Mouse (Mus musculus) spleen, adult 12 weeks (tissue): ENCODE data around the gene Nwd1.
"Not testable (repeated sequence)": the region's sequence is repeated elsewhere in the genome, so short reads cannot be mapped to it uniquely, and the experiment has no call there.

ENCODE experiments used
- DNase-seq: peaks from one replicate; pipeline ENCODE4 v3.0.0; 2022; ENCODE audit warnings: low spot score

Nwd1 gene

DNA sequence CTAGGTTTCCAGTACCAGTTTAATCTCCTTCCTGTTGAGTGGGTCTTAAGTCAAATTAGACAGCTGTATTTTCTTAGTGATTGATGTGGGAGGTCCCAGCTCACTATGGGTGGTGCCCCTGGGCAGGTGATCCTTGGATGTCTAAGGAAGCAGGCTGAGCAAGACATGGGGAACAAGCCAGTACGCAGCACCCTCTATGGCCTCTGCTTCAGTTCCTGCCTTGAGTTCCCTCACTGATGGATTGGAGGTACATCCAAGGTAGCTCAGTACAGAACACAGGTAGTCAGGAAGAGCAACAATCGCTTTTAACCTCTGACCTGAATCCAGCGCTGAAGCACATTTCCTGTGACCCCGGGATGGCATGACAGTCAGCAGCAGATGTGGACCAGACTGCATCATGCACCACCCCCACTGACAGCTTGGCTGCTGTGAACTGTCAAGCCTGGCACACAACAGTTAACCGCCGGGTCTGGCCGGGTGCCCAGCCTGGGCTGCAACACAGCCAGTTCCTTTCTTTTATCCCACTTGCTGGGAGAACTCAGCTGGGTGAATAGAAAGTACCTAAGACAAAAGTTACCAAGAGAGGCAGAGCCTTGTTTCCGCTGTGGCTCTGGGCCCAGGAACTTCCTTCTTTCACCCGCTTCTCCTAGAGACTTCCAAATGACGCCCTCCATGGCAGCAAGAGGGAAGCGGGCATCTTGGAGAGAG, at the start of gene Nwd1:
Nwd1 (plus strand) TSS at position 652 of the 708 bp plus-strand sequence.
- no peak for DNase-seq

GRCm38 (mm10) chr8:72642885-72643284, 3.6 kb upstream of the Nwd1 start:
- no peak for DNase-seq

- DNase-seq, result no peak
These were observed 1.9 kb upstream of the Nwd1 start for GRCm38 (mm10) chr8:72644601-72645000.

DNA sequence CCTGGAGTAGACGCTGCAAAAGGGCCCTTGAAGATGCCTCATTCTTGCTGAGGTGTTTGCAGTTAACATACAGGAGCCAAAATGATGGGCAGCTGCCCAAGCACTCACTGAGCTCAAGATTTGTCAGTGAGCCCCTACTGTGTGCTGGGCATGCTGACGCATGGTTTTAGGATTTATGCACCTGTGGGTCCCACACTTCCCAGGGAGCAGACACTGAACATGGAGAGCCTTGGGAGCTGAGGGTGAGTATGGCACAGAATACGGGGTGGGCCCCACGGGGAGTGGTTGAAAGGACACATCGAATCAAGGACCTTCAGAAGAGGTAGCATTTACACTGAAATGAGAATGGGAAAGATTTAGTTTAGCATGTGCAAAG, 245 bp downstream of the Nwd1 start:
- no peak for DNase-seq

DNA sequence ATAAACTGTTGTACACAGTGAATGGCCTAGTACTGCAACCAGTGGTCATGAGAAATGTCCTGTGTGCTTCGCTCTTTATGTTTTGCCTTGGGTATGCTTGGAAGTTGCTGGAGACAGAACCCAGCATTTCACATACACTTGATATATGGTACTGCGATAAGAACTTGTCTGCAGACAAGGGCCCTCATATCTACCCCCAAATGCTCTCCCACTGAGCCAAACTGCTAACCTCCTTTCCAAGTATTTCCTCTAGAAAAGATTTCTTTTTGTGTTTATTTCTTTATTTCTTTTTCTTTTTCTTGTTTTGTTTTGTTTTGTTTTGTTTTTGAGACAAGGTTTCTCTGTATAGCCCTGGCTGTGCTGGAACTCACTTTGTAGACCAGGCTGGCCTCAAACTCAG, 4.2 kb downstream of the Nwd1 start:
- DNase-seq, result no peak

- DNase-seq, result no peak
These were observed 8.3 kb downstream of the Nwd1 start for GRCm38 (mm10) chr8:72654565-72655521.

DNA sequence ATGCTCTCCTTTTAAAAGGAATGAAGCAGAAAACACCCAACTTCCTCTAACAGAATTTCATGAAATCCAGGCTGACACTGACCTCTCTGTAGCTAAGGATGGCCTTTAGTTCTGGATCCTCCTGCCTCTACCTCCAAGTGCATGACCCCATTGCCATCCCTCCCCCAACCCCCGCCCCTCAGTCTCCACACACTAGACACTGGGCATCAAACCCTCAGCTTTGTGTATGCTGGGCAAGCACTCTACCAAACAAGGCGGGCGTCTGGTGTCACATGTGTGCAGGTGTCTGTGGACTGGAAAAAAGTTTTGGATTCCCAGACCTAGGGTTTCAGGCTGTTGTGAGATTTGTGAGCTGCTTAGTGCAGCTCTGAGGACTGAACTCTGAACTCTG, 9.0 kb downstream of the Nwd1 start:
- DNase-seq, result no peak

DNA sequence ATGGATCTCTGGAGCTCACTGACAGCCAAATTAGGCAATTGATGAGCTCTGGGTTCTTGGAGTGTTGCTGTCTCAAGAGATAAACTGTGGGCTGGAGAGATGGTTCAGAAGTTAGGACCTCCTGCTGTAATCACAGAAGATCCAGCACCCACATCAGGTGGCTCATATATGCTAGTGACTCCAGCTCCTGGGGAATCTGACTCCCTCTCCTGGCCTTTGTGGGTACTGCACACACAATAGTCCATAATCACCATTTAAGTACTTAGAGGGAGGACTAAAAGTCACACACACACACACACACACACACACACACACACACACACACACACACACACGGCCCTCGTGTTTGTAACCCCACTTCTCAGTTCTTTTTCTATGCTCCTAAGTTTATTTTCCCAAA, 13.5 kb downstream of the Nwd1 start:
- DNase-seq, result no peak

GRCm38 (mm10) chr8:72664107-72664652, 17.7 kb downstream of the Nwd1 start:
- DNase-seq, result no peak

- DNase-seq, result no peak
These were observed 18.2 kb downstream of the Nwd1 start for GRCm38 (mm10) chr8:72664757-72665156.

- no peak for DNase-seq
These were observed 18.9 kb downstream of the Nwd1 start for GRCm38 (mm10) chr8:72665405-72665804.

DNA sequence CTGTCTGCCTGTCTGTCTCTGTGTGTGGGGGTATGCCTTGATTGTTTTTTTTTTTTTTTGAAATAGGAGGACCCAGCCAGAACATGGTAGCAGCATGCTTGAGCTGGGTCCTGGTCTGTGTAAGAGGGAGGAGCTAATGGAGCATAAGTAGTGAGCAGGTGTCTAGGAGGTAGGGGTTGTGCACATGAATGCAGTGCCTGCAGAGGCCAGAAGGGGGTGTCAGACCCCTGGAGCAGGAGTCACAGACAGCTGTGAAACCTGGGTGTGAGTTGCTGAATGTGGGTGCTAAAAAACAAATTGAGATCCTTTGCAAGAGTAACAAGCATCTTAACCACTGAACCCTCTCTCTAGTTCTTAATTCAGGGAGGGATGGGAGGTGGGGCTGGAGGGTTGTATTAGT, 22.4 kb downstream of the Nwd1 start:
- no peak for DNase-seq

DNA sequence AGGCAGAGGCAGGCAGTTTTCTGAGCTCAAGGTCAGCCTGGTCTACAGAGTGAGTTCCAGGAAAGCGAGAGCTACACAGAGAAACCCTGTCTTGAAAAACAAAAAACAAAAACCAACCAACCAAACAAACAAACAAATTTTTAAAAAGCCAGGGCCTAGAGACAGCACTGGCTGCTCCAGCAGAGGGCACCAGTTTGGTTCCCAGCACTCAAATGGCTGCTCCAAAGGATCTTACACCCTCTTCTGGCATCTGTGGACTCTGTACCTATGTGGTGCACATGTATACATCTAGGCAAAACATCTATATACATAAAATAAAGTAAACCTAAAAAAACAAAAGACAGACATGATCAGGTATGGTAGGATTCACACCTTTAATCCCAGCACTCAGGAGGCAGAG, 26.3 kb downstream of the Nwd1 start:
- no peak for DNase-seq

GRCm38 (mm10) chr8:72674184-72674583, 27.7 kb downstream of the Nwd1 start:
- DNase-seq, result no peak

DNA sequence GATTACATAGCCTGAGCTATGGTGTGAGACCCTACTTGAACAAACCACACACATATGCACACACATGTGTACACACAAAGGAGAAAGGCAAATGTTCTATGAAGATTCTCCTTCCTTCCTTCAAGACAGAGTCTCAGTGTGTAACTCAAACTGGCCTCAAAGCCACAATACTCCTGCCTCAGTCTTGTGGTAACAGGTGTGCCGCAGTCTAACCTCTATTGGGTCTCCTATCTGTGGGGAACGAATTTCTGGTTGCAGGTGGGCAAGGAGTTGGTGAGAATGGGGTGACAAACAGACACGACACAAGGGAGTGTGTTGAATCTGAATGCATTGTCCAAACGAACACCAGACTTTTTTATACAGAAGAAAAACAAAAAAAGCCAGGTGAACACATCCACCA, 29.9 kb downstream of the Nwd1 start:
- no peak for DNase-seq

- not testable (repeated sequence) for DNase-seq
These were observed 30.3 kb downstream of the Nwd1 start for GRCm38 (mm10) chr8:72676844-72677243.

GRCm38 (mm10) chr8:72677331-72677730, 30.8 kb downstream of the Nwd1 start:
- no peak for DNase-seq

DNA sequence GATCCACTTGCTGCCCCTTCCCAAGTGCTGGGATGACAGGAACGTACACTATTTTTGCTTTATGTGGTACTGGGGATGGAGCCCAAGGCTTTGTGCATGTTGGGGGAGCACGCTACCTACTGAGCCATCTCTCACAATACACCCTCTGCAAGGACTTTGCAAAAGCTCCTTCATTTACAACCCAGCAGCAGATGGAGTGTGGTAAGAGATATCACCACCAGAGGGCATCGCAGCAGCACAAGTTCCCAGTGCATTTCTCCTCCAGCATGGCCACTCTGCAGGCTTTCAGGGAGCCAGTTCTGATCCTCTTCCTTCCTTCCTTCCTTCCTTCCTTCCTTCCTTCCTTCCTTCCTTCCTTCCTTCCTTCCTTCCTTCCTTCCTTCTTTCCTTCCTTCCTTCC, 33.6 kb downstream of the Nwd1 start:
- peak; percentile 5 for DNase-seq

- DNase-seq, result no peak
These were observed 35.7 kb downstream of the Nwd1 start for GRCm38 (mm10) chr8:72682051-72682687.

- no peak for DNase-seq
These were observed 36.6 kb downstream of the Nwd1 start for GRCm38 (mm10) chr8:72683010-72683521.

DNA sequence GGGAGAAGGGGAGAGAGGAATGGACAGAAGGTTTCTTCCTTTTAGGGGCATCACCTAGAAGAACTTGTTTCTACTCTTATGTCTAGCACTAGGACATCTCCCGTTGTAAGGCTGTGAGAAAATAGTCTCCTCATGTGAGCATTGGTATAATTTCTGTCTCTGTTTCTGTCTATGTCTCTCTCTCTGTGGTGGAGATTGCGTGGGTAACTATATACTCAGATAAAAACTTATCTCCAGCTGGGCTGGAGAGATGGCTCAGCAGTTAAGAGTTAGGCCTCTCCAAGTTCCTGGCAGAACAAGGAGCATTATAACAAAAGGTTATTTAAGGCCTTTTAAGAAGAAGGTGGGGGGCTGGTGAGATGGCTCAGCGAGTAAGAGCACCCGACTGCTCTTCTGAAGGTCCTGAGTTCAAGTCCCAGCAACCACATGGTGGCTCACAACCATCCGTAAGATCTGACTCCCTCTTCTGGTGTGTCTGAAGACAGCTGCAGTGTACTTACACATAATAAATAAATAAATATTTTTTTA, 37.1 kb downstream of the Nwd1 start:
- DNase-seq, result not testable (repeated sequence)

- no peak for DNase-seq
These were observed 51.9 kb downstream of the Nwd1 start for GRCm38 (mm10) chr8:72698349-72698926.
